Mouse (Mus musculus) ES-Bruce4 (cell line): ENCODE results near the gene Morn3.

Experiments
- EP300 ChIP-seq: IDR thresholded peaks from 2 replicates; pipeline ENCODE4 v1.6.1; 2011; ENCODE audit warnings: low read depth, low read length; ENCODE audit not compliant: insufficient read depth
- POLR2A ChIP-seq: IDR thresholded peaks from one replicate; pipeline ENCODE4 v1.8.1; 2011; ENCODE audit warnings: low read length; ENCODE audit not compliant: insufficient read depth

GRCm38 (mm10) chr5:123015915-123016314 lies 30.9 kb downstream of the Morn3 start:
- TF ChIP-seq POLR2A (no peak), EP300 (no peak)
